Mouse (Mus musculus) forebrain, embryonic 15.5 days (tissue): Measurements from ENCODE around the gene Kcnc3. TPM values are rescaled to one million over a fixed set of nuclear protein-coding genes. Genes with fewer than 3 reads are reported as not detected.
A peak's percentile ranks its signal among the peaks of the same experiment; 100 is the strongest.

Experiments
- ATAC-seq: fragments of 200-750 bp; cut with Nextera tagmentation; replicated peaks from 2 replicates; pipeline ENCODE4 v1.8.0; 2017; ENCODE audit warnings: mild to moderate bottlenecking, moderate TSS enrichment, moderate library complexity
- H3K27ac ChIP-seq: fragments of 300-500 bp; sonication (generic); replicated peaks from 2 replicates; pipeline ENCODE4 v1.5.1; 2015; ENCODE audit warnings: mild to moderate bottlenecking, inconsistent platforms
- H3K27me3 ChIP-seq: fragments of 300-500 bp; sonication (generic); 2 replicates; pipeline ENCODE4 v1.6.1; 2015; ENCODE audit warnings: inconsistent platforms
- H3K36me3 ChIP-seq: fragments of 300-500 bp; sonication (generic); 2 replicates; pipeline ENCODE4 v1.6.1; 2015; ENCODE audit warnings: mild to moderate bottlenecking, inconsistent platforms
- H3K4me1 ChIP-seq: fragments of 300-500 bp; sonication (generic); 2 replicates; pipeline ENCODE4 v1.6.1; 2015; ENCODE audit warnings: inconsistent platforms
- H3K4me2 ChIP-seq: fragments of 300-500 bp; sonication (generic); replicated peaks from 2 replicates; pipeline ENCODE4 v1.6.1; 2015; ENCODE audit warnings: mild to moderate bottlenecking, inconsistent platforms
- H3K4me3 ChIP-seq: fragments of 300-500 bp; sonication (generic); 2 replicates; pipeline ENCODE4 v1.5.1; 2015; ENCODE audit warnings: mild to moderate bottlenecking, inconsistent platforms
- H3K9ac ChIP-seq: fragments of 300-500 bp; sonication (generic); replicated peaks from 2 replicates; pipeline ENCODE4 v1.6.1; 2015; ENCODE audit warnings: mild to moderate bottlenecking, inconsistent platforms
- H3K9me3 ChIP-seq: fragments of 300-500 bp; sonication (generic); 2 replicates; pipeline ENCODE4 v1.6.1; 2016; ENCODE audit warnings: inconsistent platforms
- WGBS: fragments of 180-500 bp; shearing (Covaris S2); methylation state at CpG from one replicate; pipeline ENCODE4 v1.1.7; 2015; ENCODE audit warnings: mixed read lengths; 5-methylcytosine and 5-hydroxymethylcytosine counted together
- polyA plus RNA-seq: library from polyadenylated mRNA; unstranded; fragments of >200 nt; fragmentation: Nextera tagmentation; extraction: Ambion mirVana; gene quantifications from 2 replicates; pipeline ENCODE4 v1.2.1, GENCODE M21; 2015

Kcnc3 gene
- polyA plus RNA-seq, 1 experiment from 2014 or later = 2.6 TPM

DNA sequence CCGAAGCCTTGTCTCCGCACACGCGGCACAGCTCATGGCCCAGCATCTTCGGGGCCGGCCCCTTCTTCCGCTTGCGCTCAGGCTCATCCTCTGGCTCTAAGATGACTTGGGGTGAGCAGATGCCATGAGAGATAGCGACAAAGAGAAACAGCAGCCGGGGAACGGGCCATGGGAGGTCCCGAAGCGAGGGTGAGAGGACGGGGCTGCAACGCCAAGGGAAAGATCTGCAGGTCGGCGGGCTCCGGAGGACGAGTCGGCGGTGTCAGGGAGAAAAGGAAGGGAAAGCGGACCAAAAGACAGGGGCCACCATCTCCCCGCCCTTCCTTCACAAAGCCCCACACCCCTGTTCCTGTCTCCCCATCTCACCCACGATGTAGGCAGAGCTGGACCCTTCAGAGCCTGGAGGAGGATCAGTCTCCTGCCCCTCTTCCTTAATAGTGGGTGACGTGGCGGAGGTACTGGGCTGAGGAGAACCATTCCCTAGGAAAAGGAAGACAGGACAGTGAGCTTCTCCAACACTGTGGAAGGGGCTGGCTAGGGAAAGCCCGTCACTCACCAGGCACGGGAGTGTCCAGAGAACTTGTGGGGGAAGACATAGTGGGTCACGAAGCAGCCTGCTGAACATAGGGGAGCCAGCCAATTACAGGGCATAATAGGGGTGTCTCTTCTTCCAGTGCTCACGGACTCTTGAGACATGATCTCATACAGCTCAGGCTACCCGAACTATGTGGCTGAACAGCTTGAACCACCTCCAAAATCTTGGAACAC is 38.1 kb upstream of the Kcnc3 start:
- Histone ChIP-seq H3K36me3 (peaks cover 24% of the 10 kb centered on the region), H3K27me3 (peaks cover 2% of the 10 kb centered on the region; the same call in 1 of the 2 replicates), H3K9me3 (no peaks in the 10 kb centered on the region), H3K4me2 (peak overlapping the region; percentile 67), H3K4me3 (peak overlapping the region; percentile 65), H3K9ac (no peak overlapping the region), H3K27ac (no peak overlapping the region), H3K4me1 (peaks cover 25% of the 10 kb centered on the region)
- 90% methylated on average over 31 of the region's 31 CpGs for WGBS
- ATAC-seq = no peak

DNA sequence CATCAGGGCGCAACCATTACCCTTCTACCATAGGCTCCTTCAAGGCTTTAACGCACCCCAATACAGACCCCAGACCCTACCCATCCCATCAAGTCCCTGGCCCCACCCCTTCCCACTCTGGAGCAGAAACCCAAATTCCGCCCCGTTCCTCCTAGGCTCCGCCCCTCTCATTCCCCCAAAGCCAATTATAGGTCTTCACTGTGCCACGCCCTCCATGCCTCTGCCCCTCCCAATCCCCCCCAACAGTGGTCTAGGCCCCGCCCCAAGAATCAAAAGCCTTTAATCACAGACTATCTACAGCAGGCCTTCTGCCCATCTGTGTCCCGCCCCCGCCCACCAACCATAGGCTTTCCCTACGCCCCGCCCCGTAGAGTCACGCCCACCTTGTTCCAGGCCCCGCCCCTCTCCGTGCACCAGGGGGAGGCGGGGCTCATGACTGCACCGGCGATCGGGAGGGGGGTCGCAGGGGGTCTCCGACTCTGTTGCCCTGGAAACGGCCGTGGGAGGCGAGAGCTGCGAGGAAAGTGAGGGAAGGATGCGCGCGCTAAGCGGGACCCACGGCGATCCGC is 37.2 kb upstream of the Kcnc3 start:
- peaks cover 2% of the 10 kb centered on the region; the same call in 1 of the 2 replicates for H3K27me3 ChIP-seq
- H3K9ac ChIP-seq = peak overlapping the region; percentile 39
- H3K4me2 ChIP-seq = peak overlapping the region; percentile 67
- H3K27ac ChIP-seq = peak overlapping the region; percentile 86
- H3K4me1 ChIP-seq = peaks cover 15% of the 10 kb centered on the region
- H3K4me3 ChIP-seq = peak overlapping the region; percentile 65
- WGBS = under 1% methylated on average over 32 of the region's 32 CpGs
- H3K36me3 ChIP-seq = peaks cover 24% of the 10 kb centered on the region
- peak; percentile 60 for ATAC-seq
- H3K9me3 ChIP-seq = no peaks in the 10 kb centered on the region

DNA sequence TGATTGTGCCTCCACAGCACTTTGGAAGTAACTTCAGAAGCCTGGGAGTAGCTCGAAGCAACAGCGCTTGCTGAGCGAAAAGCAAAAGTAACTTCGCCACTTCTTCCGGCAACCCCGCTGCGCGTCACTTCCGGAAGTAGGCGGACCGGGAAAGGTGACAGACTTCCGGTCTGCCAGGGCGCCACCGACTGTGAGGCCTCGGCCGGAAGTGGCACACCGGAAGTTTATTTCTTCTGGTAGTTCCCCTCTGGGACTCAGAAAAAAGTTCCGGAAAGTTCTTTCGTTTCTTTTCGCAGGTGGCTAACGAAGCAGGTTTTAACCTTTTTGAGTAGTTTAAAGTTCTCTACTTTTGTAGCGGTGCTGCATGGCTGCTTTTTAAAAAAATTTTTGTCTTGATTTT is 36.6 kb upstream of the Kcnc3 start, which contains the start of gene Nr1h2:
Nr1h2 (minus strand) TSS at position 126 of the 400 bp plus-strand sequence.
- H3K9me3 ChIP-seq = no peaks in the 10 kb centered on the region
- peaks cover 2% of the 10 kb centered on the region; the same call in 1 of the 2 replicates for H3K27me3 ChIP-seq
- under 1% methylated on average over 22 of the region's 22 CpGs for WGBS
- H3K4me2 ChIP-seq = peak within 1 kb of the TSS; percentile 67
- peak within 1 kb of the TSS; percentile 86 for H3K27ac ChIP-seq
- peak; percentile 69 for ATAC-seq
- H3K4me3 ChIP-seq = peak within 1 kb of the TSS; percentile 65
- peaks cover 14% of the 10 kb centered on the region for H3K4me1 ChIP-seq
- peak within 1 kb of the TSS; percentile 39 for H3K9ac ChIP-seq
- H3K36me3 ChIP-seq = peaks cover 24% of the 10 kb centered on the region

DNA sequence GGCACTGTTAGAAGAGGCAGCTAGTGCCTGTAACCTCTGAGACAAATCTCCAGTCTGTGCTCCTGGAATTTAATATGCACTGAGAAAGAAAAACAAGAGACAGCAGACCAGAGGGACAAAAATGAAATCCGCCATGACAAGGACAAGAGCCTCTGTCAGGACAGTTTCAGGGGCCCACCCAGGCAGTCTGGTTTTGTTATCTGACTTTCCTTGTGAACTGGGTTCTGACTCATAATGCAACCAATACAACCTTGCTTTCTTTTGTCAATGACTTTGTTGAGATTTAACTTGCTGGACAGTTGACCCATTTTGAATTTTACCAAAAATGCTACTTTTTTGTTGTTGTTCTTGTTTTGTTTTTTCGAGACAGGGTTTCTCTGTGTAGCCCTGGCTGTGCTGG is 32.8 kb upstream of the Kcnc3 start:
- H3K9ac ChIP-seq = no peak overlapping the region
- no peak overlapping the region for H3K27ac ChIP-seq
- H3K36me3 ChIP-seq = no peaks in the 10 kb centered on the region
- H3K27me3 ChIP-seq = peaks cover 2% of the 10 kb centered on the region; the same call in 1 of the 2 replicates
- no peak for ATAC-seq
- H3K4me2 ChIP-seq = no peak overlapping the region
- no peaks in the 10 kb centered on the region for H3K9me3 ChIP-seq
- peaks cover 12% of the 10 kb centered on the region for H3K4me1 ChIP-seq
- 68% methylated on average over 2 of the region's 2 CpGs for WGBS
- H3K4me3 ChIP-seq = no peak overlapping the region

DNA sequence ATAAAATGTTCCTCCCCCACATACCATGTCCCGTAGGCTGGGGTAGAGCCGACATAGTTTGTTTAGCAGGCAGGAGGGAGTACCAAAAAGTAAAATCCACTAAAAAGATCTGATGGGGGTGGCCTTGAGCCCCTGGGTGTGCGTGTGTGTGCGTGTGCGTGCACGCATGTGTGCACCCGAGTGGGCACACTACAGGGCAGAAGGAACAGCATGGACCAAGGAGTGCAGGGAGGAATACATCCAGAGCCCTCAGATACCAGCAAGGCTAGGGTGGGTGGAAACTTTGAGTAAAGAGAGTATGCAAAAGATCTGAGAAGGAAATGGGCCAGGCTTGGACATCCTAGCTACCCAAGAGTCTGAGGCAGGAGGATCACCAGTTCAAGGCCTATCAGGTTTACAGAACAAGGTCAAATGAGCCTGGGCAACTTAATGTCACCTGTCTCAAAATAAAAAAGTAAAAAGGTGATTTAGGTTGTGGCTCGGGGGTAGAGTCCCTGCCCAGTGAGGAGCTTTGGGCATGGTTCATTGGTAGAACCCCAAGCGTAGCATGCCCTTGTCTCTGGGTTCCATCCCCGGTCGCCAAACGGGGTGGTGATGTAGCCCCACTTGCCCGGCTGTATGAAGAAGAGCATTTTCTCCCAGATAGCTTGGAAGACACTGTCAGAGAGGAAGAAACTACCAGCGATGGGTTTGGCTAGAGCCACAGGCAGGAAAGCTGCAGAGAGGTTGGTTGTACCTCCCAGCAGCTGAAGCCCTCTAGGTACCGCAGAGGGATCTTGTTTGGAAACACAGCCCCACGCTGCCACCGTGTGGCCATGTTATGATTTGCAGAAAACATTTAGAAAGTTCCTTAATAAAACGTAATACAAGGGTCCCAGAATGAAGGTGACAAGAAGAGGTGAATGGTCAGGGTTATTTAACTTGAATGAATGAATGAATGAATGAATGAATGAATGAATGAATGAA is 29.7 kb upstream of the Kcnc3 start:
- no peaks in the 10 kb centered on the region for H3K9me3 ChIP-seq
- H3K4me3 ChIP-seq = no peak overlapping the region
- peak; percentile 64 for ATAC-seq
- H3K9ac ChIP-seq = no peak overlapping the region
- H3K27ac ChIP-seq = no peak overlapping the region
- H3K4me2 ChIP-seq = no peak overlapping the region
- no peaks in the 10 kb centered on the region for H3K4me1 ChIP-seq
- no peaks in the 10 kb centered on the region; the same call in 1 of the 2 replicates for H3K27me3 ChIP-seq
- 53% methylated on average over 18 of the region's 18 CpGs for WGBS
- no peaks in the 10 kb centered on the region for H3K36me3 ChIP-seq

DNA sequence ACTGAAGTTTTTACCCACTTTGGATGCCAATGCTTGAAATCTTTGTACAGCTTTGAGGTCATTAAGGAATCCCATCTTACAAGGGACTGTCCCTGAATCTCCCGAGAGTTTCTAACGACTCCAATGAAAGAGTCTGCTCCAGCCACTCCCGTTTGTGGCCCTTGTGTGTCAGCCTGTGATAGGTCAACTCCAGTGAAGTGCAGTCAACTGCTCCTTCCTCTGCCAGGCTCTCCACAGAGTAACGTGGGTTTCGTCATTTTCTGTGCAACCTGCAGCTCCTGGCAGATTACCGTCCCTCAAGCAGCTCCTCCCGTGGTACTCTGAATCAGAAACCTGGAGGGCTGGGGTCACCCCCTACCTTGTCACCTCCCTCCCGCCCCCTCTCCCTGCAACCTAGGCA is 27.2 kb upstream of the Kcnc3 start:
- Histone ChIP-seq H3K9me3 (no peaks in the 10 kb centered on the region), H3K9ac (no peak overlapping the region), H3K4me3 (no peak overlapping the region), H3K4me1 (no peaks in the 10 kb centered on the region), H3K4me2 (no peak overlapping the region), H3K27me3 (no peaks in the 10 kb centered on the region), H3K27ac (no peak overlapping the region), H3K36me3 (no peaks in the 10 kb centered on the region)
- no peak for ATAC-seq
- 47% methylated on average over 8 of the region's 8 CpGs for WGBS

DNA sequence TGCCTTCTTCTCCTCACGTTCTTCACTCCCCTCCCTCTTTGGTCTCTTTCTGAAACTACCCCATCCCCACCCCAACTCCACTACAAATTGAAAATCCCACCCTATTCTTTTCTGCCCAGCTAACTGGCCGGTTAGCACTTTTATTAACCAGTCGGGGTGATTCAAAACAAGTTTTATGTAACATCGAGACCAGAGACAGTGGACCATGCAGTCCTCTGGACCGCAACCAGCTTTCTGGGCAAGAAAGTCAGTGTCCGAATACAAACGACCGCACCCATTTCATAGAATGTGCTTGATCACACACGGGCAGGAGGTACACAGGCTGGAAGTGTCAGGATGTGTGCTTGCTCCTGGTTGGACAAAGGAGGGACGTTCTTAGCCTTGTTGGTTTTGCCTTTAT is 26.0 kb upstream of the Kcnc3 start:
- Histone ChIP-seq H3K36me3 (no peaks in the 10 kb centered on the region), H3K27me3 (no peaks in the 10 kb centered on the region), H3K4me1 (no peaks in the 10 kb centered on the region), H3K9me3 (no peaks in the 10 kb centered on the region), H3K4me3 (no peak overlapping the region), H3K27ac (no peak overlapping the region), H3K9ac (no peak overlapping the region), H3K4me2 (no peak overlapping the region)
- no peak for ATAC-seq
- WGBS = 85% methylated on average over 10 of the region's 10 CpGs

DNA sequence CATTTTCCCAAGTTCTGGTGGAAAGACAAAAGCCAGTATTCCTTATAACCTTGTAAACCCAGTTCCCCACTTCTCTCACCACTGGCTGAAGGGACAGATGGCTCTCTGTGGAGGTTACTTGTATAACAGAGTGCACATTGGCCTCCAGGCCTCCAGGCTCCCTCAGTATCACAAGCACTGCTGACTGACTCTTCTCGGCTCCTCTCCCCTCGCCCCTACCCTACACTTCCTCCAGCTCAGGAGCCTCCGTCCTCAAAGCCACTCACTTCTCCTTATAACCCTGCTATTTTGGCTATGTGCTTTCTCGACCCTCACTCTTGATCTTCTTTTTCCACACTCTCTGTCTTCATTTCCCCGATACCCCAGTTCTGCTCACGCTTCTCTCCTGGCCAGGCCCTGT is 25.1 kb upstream of the Kcnc3 start:
- H3K36me3 ChIP-seq = no peaks in the 10 kb centered on the region
- WGBS = 74% methylated on average over 6 of the region's 6 CpGs
- no peak overlapping the region for H3K4me3 ChIP-seq
- no peak for ATAC-seq
- no peak overlapping the region for H3K9ac ChIP-seq
- H3K4me1 ChIP-seq = no peaks in the 10 kb centered on the region
- no peaks in the 10 kb centered on the region for H3K27me3 ChIP-seq
- H3K4me2 ChIP-seq = no peak overlapping the region
- no peak overlapping the region for H3K27ac ChIP-seq
- no peaks in the 10 kb centered on the region for H3K9me3 ChIP-seq

DNA sequence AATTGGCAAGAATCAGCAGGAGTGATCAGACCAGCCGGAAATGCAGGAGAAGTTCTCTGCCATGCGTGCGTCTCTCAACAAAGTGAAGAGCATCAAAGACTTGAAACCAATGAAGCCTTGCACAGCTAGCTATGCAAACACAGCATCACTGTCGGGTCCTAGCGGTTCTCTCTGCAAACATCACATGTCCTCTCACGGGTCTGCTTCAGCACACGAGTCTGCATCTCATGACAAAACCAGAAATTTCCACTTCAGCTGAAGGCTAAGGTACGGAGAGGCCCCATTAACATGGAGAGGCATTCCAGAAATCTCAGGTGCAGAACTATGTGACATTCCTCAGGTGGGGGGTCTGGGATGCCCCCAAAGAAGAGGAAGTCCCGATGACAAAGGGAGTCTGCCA is 21.7 kb upstream of the Kcnc3 start:
- Histone ChIP-seq H3K27me3 (no peaks in the 10 kb centered on the region), H3K9me3 (no peaks in the 10 kb centered on the region), H3K4me2 (no peak overlapping the region), H3K4me3 (no peak overlapping the region), H3K4me1 (no peaks in the 10 kb centered on the region), H3K27ac (no peak overlapping the region), H3K36me3 (no peaks in the 10 kb centered on the region), H3K9ac (no peak overlapping the region)
- ATAC-seq = no peak
- 77% methylated on average over 9 of the region's 9 CpGs for WGBS

DNA sequence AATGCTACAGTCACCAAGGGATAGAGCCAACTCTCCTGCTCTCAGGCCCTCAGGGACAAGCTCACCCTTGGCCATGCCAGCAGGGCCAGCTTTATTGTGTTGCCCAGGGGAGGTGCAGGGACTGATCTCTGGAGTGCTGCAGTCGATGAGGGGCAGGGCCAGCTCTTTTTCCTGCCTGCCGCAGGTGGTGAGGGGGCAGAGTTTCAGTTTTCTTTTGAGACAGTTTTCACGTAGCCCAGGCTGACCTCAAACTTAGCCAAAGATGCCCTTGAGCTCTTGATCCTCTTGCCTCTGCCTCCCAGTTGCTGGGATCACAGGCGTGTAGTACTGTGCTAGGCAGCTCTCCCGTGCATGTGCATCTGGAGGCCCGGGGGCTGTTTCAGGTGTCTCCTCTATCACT is 19.5 kb upstream of the Kcnc3 start:
- WGBS = 82% methylated on average over 6 of the region's 6 CpGs
- Histone ChIP-seq H3K9ac (no peak overlapping the region), H3K27me3 (no peaks in the 10 kb centered on the region), H3K4me1 (no peaks in the 10 kb centered on the region), H3K4me2 (no peak overlapping the region), H3K36me3 (no peaks in the 10 kb centered on the region), H3K27ac (no peak overlapping the region), H3K4me3 (no peak overlapping the region), H3K9me3 (no peaks in the 10 kb centered on the region)
- no peak for ATAC-seq

DNA sequence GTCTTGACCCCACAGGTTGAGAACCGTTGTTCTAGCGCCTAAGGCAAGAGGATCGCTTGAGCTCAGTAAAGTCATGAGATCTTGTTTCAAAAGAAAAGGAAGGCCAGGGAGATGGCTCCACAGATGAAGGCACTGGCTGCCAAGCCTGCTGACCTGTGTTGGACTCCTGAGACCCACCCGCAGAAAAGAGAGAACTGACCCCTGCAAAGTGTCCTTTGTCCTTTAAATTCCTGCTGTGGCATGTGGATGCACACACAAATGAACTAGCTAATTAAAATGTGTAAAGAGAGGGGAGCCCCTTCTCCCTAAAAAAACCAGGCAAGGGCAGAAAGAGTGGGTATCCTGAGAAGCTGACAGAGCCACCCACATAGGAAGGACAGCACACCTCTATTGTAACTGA is 18.7 kb upstream of the Kcnc3 start:
- no peak overlapping the region for H3K9ac ChIP-seq
- ATAC-seq = no peak
- no peak overlapping the region for H3K4me3 ChIP-seq

DNA sequence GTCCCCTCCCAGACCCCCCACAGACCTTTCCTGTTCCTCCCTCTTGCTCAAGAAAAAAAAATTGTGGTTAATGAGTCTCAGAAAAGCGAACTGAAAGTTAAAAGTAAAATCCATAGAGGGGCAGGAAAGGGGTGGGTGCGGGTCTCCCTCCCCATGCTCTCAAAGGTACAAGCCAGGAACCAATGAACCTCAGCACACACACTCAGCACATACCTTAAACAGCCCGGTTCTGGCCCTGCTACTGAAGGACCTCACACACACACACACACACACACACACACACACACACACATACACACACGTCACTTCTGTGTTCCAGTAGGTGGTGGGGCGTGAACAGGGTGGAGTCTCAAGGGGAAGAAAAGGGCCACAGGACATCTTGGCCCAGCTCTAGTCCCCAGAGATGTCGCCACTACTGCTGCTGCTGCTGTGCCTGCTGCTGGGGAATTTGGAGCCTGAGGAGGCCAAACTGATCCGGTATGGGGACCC is 18.2 kb upstream of the Kcnc3 start, which contains the start of gene Napsa:
Napsa (plus strand) TSS at position 168 of the 489 bp plus-strand sequence.
- no peaks in the 10 kb centered on the region for H3K27me3 ChIP-seq
- H3K4me1 ChIP-seq = no peaks in the 10 kb centered on the region
- no peaks in the 10 kb centered on the region for H3K36me3 ChIP-seq
- H3K27ac ChIP-seq = no peak within 1 kb of the TSS
- WGBS = 25% methylated on average over 7 of the region's 7 CpGs
- H3K4me2 ChIP-seq = no peak within 1 kb of the TSS
- no peak for ATAC-seq
- H3K9ac ChIP-seq = no peak within 1 kb of the TSS
- no peak within 1 kb of the TSS for H3K4me3 ChIP-seq
- H3K9me3 ChIP-seq = no peaks in the 10 kb centered on the region

More for the DNA sequence above, 18.7 kb upstream of the Kcnc3 start:
- H3K9me3 ChIP-seq = no peaks in the 10 kb centered on the region
- no peaks in the 10 kb centered on the region for H3K4me1 ChIP-seq
- no peaks in the 10 kb centered on the region for H3K27me3 ChIP-seq
- no peak overlapping the region for H3K27ac ChIP-seq
- H3K36me3 ChIP-seq = no peaks in the 10 kb centered on the region
- WGBS = 32% methylated on average over 4 of the region's 4 CpGs
- H3K4me2 ChIP-seq = no peak overlapping the region
